Mouse (Mus musculus): ENCODE results near the gene Pik3r5. TPM values are rescaled to one million over a fixed set of nuclear protein-coding genes. Genes with fewer than 3 reads are reported as not detected.

The Pik3r5 gene
- total RNA-seq, 1 experiment = 0.94 TPM

DNA sequence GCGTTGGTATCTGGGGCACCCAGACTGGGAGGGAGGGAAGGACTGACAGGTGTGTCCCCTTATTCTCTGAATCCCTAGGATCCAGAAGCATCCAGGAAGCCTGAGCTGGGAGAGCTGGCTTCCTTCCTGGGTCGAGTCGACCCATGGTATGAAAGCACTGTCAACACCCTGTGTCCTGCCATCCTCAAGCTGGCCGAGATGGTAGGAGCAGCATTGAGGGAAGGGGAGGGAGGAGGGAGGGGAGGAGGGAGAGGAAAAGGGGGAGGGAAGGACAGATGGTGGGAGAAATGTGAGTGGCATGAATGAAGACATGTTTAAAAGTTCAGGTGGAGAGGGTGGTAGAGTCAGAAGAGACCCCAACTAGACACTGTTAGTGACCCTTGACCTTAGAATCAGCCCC is 104.1 kb downstream of the Pik3r5 start:
- Histone ChIP-seq H3K4me3 (ENCODE audit: insufficient read depth in 1 of 2, low read depth in 1 of 2, low read length in 2 of 2, poor library complexity in 1 of 2, severe bottlenecking in 1 of 2) (no peak overlapping the region), H3K36me3 (ENCODE audit: control insufficient read depth, insufficient read depth, low read length, poor library complexity, severe bottlenecking) (no peaks in the 10 kb centered on the region), H3K9me3 (ENCODE audit: control insufficient read depth, insufficient read depth, low read depth, low read length) (no peaks in the 10 kb centered on the region), H3K9ac (ENCODE audit: insufficient read depth, low read depth, low read length, poor library complexity, severe bottlenecking) (no peak overlapping the region), H3K4me1 (ENCODE audit: control insufficient read depth in 2 of 2, insufficient read depth in 2 of 2, low read length in 2 of 2, poor library complexity in 1 of 2) (peaks cover 2 to 8% of the 10 kb centered on the region in 2 experiments; a peak in 2 of 4 replicates), H3K27ac (ENCODE audit: insufficient read depth, low read depth, low read length, poor library complexity, severe bottlenecking) (no peak overlapping the region)
- in situ Hi-C loops (cut with MboI; ENCODE audit: low sequenced_read_pairs in 2 of 2, unreplicated experiment in 2 of 2) = no loop called here
- TF ChIP-seq HCFC1 (IDR thresholded peaks at IDR 0.05; ENCODE audit: borderline replicate concordance, insufficient read depth, low read length) = no peak
- TF ChIP-seq CHD2 (IDR thresholded peaks at IDR 0.05; ENCODE audit: low read depth, low read length) = no peak
- no peak for DNase-seq (ENCODE audit: low read depth, low spot score)

DNA sequence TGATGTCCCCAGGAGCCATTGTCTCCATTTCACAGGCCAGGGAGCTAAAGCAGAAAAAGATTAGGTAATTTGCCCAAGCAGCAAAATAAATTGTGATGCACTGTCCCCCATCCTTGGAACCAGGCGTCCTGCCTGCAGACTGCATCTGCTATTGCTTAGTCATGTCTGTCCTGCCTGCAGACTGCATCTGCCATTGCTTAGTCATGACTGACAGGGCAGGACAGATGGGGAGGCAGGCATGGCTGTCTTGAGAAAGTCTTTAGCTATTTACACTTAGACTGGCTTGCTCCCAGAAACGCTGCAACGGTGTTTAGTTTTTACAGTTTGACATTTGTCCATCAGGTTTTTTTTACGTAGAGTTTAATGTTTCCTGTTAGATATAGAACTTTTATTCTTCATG is 104.5 kb downstream of the Pik3r5 start:
- no peaks in the 10 kb centered on the region for H3K36me3 ChIP-seq (ENCODE audit: control insufficient read depth, insufficient read depth, low read length, poor library complexity, severe bottlenecking)
- H3K4me3 ChIP-seq (ENCODE audit: insufficient read depth in 1 of 2, low read depth in 1 of 2, low read length in 2 of 2, poor library complexity in 1 of 2, severe bottlenecking in 1 of 2) = no peak overlapping the region
- no peak for DNase-seq (ENCODE audit: low read depth, low spot score)
- no peak overlapping the region for H3K9ac ChIP-seq (ENCODE audit: insufficient read depth, low read depth, low read length, poor library complexity, severe bottlenecking)
- H3K4me1 ChIP-seq (ENCODE audit: control insufficient read depth in 2 of 2, insufficient read depth in 2 of 2, low read length in 2 of 2, poor library complexity in 1 of 2) = peaks cover 2 to 7% of the 10 kb centered on the region in 2 experiments; a peak in 2 of 4 replicates
- no peak overlapping the region for H3K27ac ChIP-seq (ENCODE audit: insufficient read depth, low read depth, low read length, poor library complexity, severe bottlenecking)
- TF ChIP-seq MAFK (IDR thresholded peaks at IDR 0.05; ENCODE audit: insufficient read depth, low read depth, low read length) (peak; percentile 48; the same call in 1 of the 2 replicates), ZNF384 (IDR thresholded peaks at IDR 0.05; ENCODE audit: low read depth, low read length) (no peak)
- in situ Hi-C loops (cut with MboI; ENCODE audit: low sequenced_read_pairs in 2 of 2, unreplicated experiment in 2 of 2) = no loop called here
- no peaks in the 10 kb centered on the region for H3K9me3 ChIP-seq (ENCODE audit: control insufficient read depth, insufficient read depth, low read depth, low read length)

DNA sequence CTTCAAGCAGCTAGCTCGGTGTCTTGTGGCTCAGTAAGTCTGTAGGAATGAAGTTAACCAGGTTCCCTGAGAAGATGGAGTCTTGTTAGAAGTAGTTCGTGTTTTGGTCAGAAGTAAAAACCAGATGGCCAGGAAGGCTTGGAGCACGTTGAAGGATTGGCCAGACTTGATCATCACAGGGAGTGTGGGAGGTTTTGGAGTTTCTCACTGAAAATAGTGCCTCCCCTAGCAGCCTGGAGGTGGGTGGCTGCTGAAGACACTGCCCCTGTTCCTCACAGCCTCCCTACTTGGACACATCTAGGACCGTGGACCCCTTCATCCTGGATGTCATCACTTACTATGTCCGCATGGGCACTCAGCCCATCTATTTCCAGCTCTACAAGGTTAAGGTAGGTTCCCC is 107.7 kb downstream of the Pik3r5 start:
- DNase-seq (ENCODE audit: low read depth, low spot score) = no peak
- Histone ChIP-seq H3K9me3 (ENCODE audit: control insufficient read depth, insufficient read depth, low read depth, low read length) (no peaks in the 10 kb centered on the region), H3K27ac (ENCODE audit: insufficient read depth, low read depth, low read length, poor library complexity, severe bottlenecking) (no peak overlapping the region), H3K4me3 (ENCODE audit: insufficient read depth in 1 of 2, low read depth in 1 of 2, low read length in 2 of 2, poor library complexity in 1 of 2, severe bottlenecking in 1 of 2) (no peak overlapping the region), H3K36me3 (ENCODE audit: control insufficient read depth, insufficient read depth, low read length, poor library complexity, severe bottlenecking) (no peaks in the 10 kb centered on the region), H3K4me1 (ENCODE audit: control insufficient read depth in 2 of 2, insufficient read depth in 2 of 2, low read length in 2 of 2, poor library complexity in 1 of 2) (no peaks in the 10 kb centered on the region), H3K9ac (ENCODE audit: insufficient read depth, low read depth, low read length, poor library complexity, severe bottlenecking) (no peak overlapping the region)
- in situ Hi-C loops (cut with MboI; ENCODE audit: low sequenced_read_pairs in 2 of 2, unreplicated experiment in 2 of 2) = no loop called here
- no peak for TF ChIP-seq ZC3H11A (IDR thresholded peaks at IDR 0.05; ENCODE audit: borderline replicate concordance, low read depth, low read length)
- TF ChIP-seq MAFK (IDR thresholded peaks at IDR 0.05; ENCODE audit: insufficient read depth, low read depth, low read length) = no peak
- no peak for TF ChIP-seq ZNF384 (IDR thresholded peaks at IDR 0.05; ENCODE audit: low read depth, low read length)
- TF ChIP-seq CHD2 (IDR thresholded peaks at IDR 0.05; ENCODE audit: low read depth, low read length) = no peak
- TF ChIP-seq HCFC1 (IDR thresholded peaks at IDR 0.05; ENCODE audit: borderline replicate concordance, insufficient read depth, low read length) = no peak

DNA sequence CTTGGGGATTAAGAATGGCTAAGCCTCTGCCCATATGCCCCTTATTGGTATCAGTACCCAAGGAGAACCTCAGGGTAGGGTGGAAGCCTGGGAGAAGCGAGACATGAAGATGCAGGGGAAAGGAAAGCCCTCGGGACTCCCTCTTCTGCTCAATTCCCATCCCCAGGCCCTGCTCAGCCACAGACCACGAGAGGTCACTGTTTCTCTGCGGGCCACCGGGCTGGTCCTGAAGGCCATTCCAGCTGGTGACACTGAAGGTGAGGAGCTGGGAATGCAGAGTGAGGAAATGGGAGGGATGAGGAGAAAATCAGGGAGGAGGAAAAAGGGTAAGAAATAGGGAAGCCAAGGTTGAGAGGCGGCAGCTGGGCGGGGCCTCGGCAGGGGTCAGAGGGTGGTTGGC is 112.6 kb downstream of the Pik3r5 start:
- no peak overlapping the region for H3K4me3 ChIP-seq (ENCODE audit: insufficient read depth in 1 of 2, low read depth in 1 of 2, low read length in 2 of 2, poor library complexity in 1 of 2, severe bottlenecking in 1 of 2)
- H3K9ac ChIP-seq (ENCODE audit: insufficient read depth, low read depth, low read length, poor library complexity, severe bottlenecking) = no peak overlapping the region
- H3K36me3 ChIP-seq (ENCODE audit: control insufficient read depth, insufficient read depth, low read length, poor library complexity, severe bottlenecking) = no peaks in the 10 kb centered on the region
- no peak overlapping the region for H3K27ac ChIP-seq (ENCODE audit: insufficient read depth, low read depth, low read length, poor library complexity, severe bottlenecking)
- no peaks in the 10 kb centered on the region for H3K9me3 ChIP-seq (ENCODE audit: control insufficient read depth, insufficient read depth, low read depth, low read length)
- no peak for DNase-seq (ENCODE audit: low read depth, low spot score)
- TF ChIP-seq MAFK (IDR thresholded peaks at IDR 0.05; ENCODE audit: insufficient read depth, low read depth, low read length) (no peak), ZNF384 (IDR thresholded peaks at IDR 0.05; ENCODE audit: low read depth, low read length) (no peak), HCFC1 (IDR thresholded peaks at IDR 0.05; ENCODE audit: borderline replicate concordance, insufficient read depth, low read length) (no peak), ZC3H11A (IDR thresholded peaks at IDR 0.05; ENCODE audit: borderline replicate concordance, low read depth, low read length) (no peak), CHD2 (IDR thresholded peaks at IDR 0.05; ENCODE audit: low read depth, low read length) (no peak)
- no peaks in the 10 kb centered on the region for H3K4me1 ChIP-seq (ENCODE audit: control insufficient read depth in 2 of 2, insufficient read depth in 2 of 2, low read length in 2 of 2, poor library complexity in 1 of 2)
- in situ Hi-C loops (cut with MboI; ENCODE audit: low sequenced_read_pairs in 2 of 2, unreplicated experiment in 2 of 2) = no loop called here

DNA sequence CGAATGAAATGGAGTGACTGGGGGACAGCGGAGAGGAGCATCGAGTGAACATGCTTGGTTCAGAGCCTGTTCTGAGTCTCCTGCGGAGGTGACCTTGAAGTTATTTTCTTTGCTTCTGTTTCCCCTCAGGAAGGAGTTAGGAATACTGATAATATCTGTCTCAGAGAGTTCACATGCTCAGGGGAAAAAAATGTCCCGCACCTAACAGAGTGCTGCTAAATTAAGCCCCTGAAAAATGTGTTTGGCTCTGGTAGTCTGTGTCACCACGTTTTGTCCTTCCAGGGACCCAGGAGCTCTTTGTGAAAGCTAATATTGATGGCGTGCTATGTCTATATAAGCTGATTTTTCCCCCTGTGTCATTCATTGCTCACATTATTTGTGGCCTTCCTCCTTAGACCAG is 113.3 kb downstream of the Pik3r5 start:
- TF ChIP-seq ZNF384 (IDR thresholded peaks at IDR 0.05; ENCODE audit: low read depth, low read length) = no peak
- TF ChIP-seq MAFK (IDR thresholded peaks at IDR 0.05; ENCODE audit: insufficient read depth, low read depth, low read length) = no peak
- TF ChIP-seq CHD2 (IDR thresholded peaks at IDR 0.05; ENCODE audit: low read depth, low read length) = no peak
- TF ChIP-seq ZC3H11A (IDR thresholded peaks at IDR 0.05; ENCODE audit: borderline replicate concordance, low read depth, low read length) = no peak
- TF ChIP-seq HCFC1 (IDR thresholded peaks at IDR 0.05; ENCODE audit: borderline replicate concordance, insufficient read depth, low read length) = no peak

More for the DNA sequence above, 113.3 kb downstream of the Pik3r5 start:
- no peaks in the 10 kb centered on the region for H3K36me3 ChIP-seq (ENCODE audit: control insufficient read depth, insufficient read depth, low read length, poor library complexity, severe bottlenecking)
- no peak overlapping the region for H3K27ac ChIP-seq (ENCODE audit: insufficient read depth, low read depth, low read length, poor library complexity, severe bottlenecking)
- in situ Hi-C loops (cut with MboI; ENCODE audit: low sequenced_read_pairs in 2 of 2, unreplicated experiment in 2 of 2) = no loop called here
- H3K4me3 ChIP-seq (ENCODE audit: insufficient read depth in 1 of 2, low read depth in 1 of 2, low read length in 2 of 2, poor library complexity in 1 of 2, severe bottlenecking in 1 of 2) = no peak overlapping the region
- no peaks in the 10 kb centered on the region for H3K4me1 ChIP-seq (ENCODE audit: control insufficient read depth in 2 of 2, insufficient read depth in 2 of 2, low read length in 2 of 2, poor library complexity in 1 of 2)
- no peak overlapping the region for H3K9ac ChIP-seq (ENCODE audit: insufficient read depth, low read depth, low read length, poor library complexity, severe bottlenecking)
- no peak for DNase-seq (ENCODE audit: low read depth, low spot score)
- H3K9me3 ChIP-seq (ENCODE audit: control insufficient read depth, insufficient read depth, low read depth, low read length) = no peaks in the 10 kb centered on the region
